Mouse (Mus musculus): ENCODE data around the gene Ehbp1l1.
"Not testable (repeated sequence)": the region's sequence is repeated elsewhere in the genome, so short reads cannot be mapped to it uniquely, and the experiment has no call there.

The Ehbp1l1 gene

DNA sequence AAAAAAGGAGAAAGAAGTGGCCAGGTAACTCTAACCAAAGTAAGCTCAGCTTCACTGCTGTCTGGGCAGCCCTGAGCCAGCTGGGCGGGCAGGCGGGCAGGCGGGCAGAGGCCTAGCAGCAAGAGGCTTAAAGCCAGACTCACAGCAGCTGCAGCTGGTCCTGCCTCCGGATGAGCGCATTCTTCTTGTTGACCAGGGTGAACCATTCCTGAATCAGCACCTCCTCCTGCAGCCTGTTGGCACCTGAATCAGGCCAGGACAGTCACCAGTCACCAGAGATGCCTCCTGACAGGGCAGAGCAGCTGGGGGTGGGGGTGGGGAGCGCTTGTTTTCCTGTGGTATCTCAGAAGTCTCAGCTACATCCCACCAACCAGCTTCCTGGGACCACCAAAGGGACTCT, 16.0 kb downstream of the Ehbp1l1 start:
- no peak for DNase-seq (ENCODE audit: low read depth, low spot score)

DNA sequence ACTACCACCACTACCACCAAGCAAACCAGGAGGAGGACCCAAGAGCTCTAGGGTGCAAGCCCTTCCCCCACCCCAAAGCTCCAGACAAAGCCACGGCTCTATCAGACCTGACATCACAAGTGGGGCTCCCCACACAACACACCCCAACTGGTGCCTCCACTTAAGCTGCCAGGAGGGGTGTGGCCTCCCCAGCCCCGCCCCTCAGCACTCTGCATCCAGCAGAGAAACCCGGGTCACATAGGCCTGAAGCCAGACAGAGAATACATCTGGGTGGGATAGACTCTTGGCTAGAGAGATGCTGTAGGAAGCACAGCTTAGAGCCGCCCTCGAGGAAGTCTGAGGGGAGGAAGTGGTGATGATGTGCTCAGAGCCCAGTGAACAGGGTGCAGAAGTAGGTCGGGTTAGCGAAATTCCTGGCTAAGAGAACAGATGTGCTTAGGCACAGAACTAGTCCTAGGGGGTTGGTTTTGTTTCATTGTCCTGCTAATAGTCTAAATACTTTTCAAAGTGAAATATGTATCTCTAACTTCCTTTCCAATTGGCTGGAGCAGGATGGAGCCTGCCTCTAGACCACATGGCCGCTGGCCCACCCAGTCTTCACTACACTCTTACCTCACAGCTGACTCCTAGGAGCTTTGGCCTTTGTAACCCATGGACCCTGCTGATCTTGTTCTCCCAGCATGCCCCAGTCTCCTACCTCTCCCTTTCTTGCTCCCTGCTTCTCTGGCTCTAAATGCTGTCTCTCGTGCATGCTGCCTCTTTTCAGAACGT, 21.1 kb downstream of the Ehbp1l1 start:
- no peak for DNase-seq (ENCODE audit: low read depth, low spot score)

DNA sequence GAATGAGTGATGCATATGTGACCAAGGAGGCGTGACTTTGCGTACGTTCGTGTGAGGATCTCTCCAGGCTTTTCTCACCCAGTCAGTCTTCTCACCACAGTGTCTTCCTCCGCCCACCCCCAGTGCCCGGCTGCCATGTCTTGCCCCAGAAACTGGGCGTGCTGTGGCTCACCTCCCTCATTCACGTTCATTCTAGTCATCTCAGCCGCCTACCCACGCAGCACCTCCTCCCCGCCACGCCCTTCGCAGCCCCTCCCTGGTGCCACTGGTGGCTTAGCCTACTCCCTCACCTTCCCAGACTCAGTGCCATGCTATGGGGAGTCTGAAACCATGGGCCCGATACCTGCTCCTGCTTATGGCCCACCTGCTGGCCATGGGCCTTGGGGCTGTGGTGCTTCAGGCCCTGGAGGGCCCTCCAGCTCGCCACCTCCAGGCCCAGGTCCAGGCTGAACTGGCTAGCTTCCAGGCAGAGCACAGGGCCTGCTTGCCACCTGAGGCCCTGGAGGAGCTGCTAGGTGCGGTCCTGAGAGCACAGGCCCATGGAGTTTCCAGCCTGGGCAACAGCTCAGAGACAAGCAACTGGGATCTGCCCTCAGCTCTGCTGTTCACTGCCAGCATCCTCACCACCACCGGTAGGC, 21.8 kb downstream of the Ehbp1l1 start, which contains the start of gene Kcnk7:
Gene Kcnk7 (plus strand): TSS at position 205 of the 638 bp plus-strand sequence.
- DNase-seq (ENCODE audit: low read depth, low spot score) = no peak

DNA sequence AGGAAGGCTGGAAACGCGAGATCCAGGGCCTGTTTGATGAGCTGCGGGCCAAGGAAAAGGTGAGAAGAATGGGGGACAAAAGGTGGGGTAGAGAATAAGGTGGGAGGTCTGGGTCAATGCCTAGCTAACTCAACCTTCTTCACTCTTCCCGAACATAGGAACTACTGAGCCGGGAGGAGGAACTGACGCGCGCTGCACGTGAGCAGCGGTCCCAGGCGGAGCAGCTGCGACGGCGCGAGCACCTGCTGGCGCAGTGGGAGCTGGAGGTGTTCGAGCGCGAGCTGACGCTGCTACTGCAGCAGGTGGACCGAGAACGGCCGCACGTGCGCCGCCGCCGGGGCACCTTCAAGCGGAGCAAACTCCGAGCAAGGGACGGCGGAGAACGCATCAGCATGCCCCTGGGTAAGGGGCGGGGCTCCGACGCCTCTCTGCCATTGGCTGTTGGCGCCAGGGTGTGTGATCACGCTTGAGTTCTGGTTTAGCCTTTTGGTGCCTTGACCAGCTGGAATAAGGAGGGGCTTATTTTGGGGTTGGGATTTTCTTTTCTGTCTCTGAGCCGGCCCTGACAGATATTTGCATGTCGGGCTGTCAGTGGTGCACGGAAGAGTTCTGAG, 30.2 kb downstream of the Ehbp1l1 start:
- DNase-seq (ENCODE audit: low read depth, low spot score) = no peak

DNA sequence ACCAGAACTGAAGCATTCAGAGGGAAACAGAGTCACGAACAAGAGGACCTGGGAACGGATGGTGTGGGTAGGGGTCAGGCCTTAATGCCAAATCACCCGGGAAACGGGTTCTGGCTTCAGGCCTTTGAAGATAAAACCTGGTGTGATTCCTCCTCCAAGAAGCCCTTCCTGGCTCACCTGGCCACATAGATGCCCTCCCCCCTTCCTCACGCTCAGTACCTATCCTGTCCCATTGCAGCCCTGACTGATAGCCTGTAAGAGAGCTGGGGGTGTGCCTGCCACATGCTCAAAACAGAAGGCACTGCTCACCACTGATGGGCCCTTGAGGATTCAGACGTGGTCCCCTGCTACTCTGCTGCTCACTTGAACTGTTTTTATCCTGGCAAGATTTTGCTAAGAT, 32.3 kb downstream of the Ehbp1l1 start:
- no peak for DNase-seq (ENCODE audit: low read depth, low spot score)

DNA sequence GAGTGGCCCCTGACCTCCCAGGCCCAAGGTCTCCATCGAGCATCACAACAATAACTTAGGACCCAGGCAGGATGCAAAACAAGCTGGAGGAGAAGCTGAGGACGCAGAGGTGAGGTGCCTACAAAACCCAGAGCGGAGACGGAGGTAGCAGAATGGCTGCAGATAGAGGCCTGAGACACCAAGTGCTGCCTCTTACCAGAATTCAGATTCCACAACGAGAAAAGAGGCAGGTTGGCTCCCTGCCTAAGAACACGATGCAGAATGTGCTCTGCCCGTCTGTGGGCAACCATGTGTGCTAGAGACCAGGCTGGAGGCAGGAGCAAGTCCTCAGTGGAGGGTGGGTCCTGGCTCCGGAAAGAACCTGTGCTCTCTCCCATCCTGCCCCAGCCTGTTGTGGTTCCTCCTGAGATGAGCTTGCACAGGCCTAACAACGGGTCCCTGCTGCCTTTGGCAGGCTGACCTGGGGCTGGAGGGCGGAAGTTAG, 33.2 kb downstream of the Ehbp1l1 start:
- DNase-seq (ENCODE audit: low read depth, low spot score) = no peak

DNA sequence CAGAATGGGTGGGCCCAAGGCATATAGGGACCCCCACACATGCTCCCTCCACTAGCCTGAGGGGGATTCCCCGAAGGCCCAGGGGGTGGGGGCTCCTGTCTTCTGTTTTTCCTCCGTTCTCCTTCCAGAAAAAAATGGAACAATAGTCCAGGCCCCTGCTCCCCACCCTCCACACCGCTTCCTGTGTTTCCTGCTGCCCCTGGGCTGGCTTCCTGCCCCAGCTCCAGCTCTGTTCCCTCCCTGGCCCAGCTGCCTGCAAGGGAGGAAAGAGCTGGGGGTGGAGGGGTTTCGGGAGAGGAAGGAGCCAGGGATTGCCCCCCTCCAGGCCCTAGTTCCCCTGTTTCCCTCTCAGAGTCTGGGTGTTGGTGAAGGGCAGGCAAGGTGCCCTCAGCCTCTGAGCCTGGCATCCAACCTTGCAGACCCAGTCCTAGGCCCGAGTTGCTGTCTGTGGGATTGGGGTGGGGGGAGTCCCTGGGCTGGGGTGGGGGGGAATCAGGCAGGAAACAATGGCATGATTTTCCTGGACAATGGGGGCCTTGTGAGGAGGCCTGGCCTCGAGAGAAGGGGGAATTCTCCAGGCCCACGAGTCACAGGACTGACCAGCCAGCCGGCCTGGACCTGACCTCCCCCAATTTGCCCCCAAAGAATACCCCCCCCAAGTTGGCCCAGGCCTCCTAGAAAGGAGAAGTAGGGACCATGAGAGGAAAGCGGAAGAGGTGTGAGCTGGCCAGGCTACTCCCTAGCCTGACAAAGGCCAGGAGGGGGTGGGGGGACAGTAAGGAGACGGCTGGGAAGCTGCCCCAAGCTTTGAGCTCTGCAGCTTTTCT, 33.8 kb downstream of the Ehbp1l1 start:
- no peak for DNase-seq (ENCODE audit: low read depth, low spot score)

DNA sequence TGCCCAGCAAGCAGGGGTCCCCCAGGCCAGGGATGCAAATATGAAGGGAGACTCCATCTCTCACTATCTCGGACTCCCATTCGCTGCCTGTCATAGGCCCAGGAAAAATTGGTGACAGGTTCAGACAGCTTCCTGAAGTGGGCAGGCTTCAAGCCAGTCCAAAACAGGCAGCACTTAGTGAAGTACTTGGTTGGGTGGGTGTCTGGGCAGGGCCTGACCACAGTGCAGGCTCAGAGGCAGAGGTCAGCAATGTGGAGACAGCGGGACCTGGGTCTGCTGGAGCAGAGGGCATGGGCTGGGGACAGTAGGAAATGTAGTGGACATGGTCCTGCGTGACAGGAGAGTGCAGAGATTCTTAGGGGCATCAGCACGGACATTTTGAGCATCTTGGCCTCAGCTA, 34.5 kb downstream of the Ehbp1l1 start:
- no peak for DNase-seq (ENCODE audit: low read depth, low spot score)

DNA sequence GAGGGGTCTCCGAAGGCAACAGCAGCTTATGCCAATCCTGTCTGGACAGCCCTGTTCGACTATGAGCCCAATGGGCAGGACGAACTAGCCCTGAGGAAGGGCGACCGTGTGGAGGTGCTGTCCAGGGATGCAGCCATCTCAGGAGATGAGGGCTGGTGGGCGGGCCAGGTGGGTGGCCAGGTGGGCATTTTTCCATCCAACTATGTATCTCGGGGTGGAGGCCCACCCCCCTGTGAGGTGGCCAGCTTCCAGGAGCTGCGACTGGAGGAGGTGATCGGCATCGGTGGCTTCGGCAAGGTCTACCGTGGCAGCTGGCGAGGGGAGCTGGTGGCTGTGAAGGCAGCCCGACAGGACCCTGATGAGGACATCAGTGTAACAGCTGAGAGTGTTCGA, 35.8 kb downstream of the Ehbp1l1 start:
- no peak for DNase-seq (ENCODE audit: low read depth, low spot score)

DNA sequence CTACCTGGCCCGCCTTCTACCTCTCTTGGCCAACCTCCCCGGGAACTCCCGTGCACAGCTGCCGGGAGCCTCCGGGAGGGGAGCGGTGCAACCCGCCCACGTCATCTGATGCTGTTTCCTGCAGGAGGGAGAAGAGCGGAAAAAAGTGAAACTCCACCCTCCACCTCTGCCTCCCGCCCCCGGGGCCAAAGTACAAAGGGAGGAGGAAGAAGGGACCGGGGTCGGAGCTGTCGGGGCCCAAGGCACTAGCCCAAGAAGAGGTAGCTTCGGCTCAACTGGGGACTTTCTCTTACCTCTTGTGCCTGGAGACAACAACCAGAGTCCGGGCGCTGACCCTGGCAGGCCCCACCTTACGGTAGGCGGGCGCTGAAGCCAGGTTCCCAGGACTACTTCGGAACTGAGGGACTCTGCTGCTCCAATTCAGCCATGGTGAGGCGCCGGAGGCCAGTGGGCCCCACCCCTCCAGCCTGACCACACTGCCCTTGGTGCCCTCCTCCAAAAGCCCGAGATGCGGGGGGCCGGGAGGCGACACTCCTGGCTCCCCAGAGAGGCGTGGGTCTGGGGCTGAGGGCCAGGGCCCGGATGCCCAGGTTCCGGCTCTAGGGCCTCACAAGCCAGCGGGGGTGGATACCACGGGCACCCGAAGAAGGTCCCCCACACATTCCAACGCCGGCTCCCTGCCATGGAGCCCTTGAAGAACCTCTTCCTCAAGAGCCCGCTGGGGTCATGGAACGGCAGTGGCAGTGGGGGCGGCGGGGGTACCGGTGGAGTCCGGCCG, 36.4 kb downstream of the Ehbp1l1 start:
- peak; percentile 76 for DNase-seq (ENCODE audit: low read depth, low spot score)

DNA sequence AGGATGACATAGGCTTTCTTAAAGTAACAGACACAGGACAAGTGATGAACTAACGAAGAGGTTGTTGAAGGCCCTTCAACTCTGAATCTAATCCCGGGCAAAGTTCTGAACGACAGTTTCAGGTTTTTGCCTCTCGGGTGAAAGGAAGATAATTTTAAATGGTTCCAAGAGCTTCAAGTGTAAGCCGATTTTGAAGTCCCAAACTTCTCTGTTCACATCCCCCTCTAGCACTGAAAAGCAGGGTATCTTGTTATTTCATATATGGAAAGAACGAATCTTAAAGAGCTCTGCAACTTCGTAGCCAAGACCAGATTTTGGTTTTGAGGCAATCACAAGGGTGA, 37.1 kb downstream of the Ehbp1l1 start:
- DNase-seq (ENCODE audit: low read depth, low spot score) = no peak

DNA sequence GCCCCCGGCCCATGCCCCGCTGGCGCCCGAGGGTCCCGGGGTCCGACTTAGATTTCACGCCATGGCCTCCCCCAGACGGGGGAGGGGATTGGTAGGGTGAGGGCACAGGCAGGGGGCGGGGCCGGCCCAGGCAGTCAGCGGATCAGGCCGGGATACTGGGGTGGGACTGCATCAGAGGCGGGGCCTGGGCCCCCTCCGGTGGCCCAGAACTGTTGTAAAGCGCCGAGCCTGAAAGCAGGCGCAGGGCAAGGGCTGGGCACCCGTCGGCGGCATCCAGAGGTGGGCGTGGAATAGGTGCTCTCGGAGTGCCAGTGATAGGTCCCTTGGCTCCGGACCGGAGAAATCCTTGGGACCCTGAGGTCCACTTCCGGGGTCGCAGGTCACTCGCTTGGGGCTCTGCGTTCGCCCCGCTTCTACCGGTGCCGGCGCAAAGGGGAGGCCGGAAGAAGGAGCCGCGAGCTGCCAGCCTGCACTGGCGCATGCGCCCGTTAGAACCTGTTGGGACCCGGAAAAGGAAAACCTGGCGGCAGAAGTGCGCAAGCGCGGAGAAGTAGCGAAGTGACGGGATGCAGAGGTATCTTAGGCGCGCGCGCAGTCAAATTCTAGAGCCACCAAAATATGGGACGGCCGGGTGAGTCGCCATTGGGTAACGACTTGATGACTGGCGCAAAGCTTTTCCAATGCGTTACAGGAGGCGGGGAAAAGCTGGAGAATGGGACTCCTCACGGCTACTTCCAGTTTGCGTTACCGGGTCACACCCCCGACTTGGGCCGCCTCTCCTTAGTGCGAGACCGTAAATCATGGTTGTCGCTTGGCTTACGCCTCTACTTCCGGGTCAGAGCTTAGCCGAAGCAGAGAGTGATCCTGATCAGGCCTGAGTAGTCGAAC, 37.7 kb downstream of the Ehbp1l1 start, which contains the start of the genes Map3k11 and Pcnx3:
Gene Map3k11 (plus strand): TSS at position 543 of the 888 bp plus-strand sequence.
Gene Pcnx3 (minus strand): TSS at position 709 of the 888 bp plus-strand sequence.
- DNase-seq (ENCODE audit: low read depth, low spot score) = peak; percentile 100

DNA sequence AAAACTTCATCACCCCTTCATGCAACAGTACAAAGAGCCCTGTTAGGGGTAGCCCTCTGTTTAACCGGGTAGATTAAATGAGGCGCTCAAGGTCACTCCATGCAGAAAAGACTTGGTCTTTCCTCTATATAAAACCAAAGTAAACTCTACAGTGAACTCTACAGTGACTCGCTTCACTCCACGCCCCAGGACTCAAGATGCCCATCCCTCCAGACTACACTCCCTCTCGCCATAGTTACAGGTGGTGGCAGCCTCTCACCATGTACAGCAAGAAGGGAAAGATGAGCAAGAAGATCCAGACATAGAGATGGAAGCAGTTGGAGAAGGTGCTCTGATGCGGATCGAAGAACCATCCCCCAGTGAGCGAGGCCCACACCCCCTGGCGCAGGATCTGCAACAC, 38.4 kb downstream of the Ehbp1l1 start:
- no peak for DNase-seq (ENCODE audit: low read depth, low spot score)

DNA sequence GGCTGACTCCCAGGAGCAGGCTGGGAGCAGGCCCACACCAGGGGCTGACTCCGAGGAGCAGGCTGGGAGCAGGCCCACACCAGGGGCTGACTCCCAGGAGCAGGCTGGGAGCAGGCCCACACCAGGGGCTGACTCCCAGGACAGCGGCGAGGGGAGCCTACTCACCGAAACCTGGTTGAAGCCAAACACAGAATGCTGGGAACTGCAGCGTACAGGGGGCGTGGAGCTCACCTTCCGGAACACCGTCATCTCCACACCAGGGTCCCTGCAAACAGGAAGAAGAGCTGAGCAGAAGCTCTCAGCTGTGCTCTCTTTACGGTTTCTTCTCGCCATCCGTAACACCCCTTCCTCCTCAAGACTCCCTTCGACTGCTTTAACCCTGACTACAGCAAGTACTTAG, 39.2 kb downstream of the Ehbp1l1 start:
- not testable (repeated sequence) for DNase-seq (ENCODE audit: low read depth, low spot score)

DNA sequence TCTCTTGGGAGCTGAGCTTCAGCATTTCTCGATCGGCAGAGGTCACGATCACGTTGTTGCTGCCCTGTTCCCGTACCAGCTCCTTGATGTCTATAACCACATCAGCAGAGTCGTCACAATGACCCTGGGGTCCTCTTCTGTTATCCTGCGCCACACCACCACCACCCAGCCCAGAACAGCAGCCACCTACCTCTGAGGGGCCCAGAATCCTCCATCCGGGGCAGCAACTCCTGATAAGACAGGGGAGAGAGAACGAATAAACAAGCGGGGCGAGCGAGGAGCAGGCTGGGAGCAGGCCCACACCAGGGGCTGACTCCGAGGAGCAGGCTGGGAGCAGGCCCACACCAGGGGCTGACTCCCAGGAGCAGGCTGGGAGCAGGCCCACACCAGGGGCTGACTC, 39.7 kb downstream of the Ehbp1l1 start:
- DNase-seq (ENCODE audit: low read depth, low spot score) = no peak

DNA sequence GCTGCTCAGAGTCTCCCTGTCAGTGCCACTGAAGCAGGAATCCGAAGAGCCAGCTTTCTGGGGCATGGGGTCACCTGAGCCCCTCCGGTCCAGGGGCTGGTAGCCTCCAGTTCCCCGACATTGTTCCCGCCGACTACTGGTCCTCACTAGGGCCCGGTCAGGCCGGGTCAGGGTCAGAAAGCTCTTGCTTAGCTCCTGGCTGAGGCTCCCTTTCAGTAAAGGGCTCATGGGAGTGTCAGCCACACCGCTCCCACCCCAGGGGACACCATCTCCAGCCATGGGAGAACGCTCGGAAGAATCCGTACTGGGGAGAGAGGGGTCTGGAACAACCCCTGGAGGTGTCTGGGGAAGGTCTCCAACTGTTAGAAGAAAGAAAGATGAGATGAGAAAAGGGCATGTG, 40.3 kb downstream of the Ehbp1l1 start:
- DNase-seq (ENCODE audit: low read depth, low spot score) = no peak

DNA sequence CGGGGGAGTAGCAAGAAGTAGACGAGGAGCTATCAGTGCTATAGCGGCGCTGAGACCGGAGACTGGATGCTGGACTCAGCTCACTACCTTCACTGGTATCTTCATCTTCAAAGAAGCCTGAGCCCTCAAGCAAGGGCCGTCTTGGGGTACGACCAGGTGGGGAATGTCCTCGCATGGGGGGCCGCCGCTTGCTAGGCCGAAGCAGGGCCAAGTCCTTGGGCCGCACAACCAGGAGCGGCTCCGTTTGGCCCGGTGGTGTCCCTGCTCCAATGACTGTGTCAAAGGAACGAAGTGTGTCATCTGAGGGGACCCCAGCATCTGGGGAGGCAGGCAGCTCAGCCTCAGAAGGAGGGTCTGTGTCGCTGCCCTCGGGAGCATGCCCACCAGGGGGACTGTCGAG, 40.7 kb downstream of the Ehbp1l1 start:
- DNase-seq (ENCODE audit: low read depth, low spot score) = no peak

DNA sequence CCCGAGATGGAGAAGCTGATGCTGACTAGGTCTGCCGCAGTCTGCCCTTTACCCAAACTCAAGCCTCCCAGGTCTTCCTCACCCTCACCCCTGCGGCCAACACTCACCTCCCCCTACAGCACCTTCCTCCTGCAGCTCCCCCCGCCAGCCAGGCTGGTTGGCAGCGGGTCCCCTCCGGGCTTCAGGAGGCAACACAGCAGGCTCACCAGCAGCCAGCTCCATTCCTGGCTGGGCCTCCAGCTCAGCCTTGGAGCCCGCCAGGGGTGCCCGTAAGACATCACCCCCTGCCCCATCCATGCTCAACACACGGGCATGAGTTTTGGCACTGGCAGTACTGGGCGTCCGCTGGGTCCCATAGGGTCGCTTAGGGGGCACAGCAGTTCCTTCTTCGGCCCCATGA, 41.1 kb downstream of the Ehbp1l1 start:
- no peak for DNase-seq (ENCODE audit: low read depth, low spot score)

DNA sequence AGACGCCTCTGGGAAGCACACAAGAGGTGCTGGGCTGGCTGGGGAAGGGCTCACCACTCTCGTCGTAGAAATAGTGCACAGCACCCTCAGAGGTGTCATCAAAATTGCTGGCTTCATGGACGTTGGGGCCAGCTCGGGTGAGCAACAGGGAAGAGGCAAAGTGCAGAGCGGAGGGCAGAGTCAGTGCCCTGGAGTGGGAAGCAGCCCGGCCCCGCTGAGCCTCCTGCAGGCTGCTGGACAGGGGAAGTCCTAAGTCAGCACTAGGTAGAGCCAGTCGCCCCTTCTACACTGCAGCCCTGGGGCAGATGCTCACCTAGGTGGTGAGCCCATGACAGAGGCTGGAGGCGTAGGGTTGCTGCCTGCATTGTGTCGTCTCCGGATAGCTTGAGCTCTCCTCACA, 41.9 kb downstream of the Ehbp1l1 start:
- DNase-seq (ENCODE audit: low read depth, low spot score) = no peak

DNA sequence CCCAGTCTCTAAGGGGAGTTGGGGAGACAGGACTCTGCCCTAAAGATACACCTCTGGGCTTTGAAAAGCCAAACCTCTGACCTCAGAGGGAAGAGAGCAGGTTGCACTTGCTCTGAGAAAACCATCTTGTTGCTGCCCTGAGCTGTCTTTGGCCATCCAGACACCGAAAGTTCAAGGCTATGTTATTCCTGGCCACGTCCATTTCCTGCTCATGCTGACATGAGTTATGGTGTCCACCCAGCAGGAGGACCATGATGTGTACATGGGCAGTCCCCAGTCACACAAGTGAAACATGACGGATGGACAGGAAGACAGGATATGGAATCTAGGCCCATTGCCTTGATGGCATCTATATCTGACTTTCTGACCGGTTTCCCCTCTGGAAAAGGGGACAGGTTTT, 45.7 kb downstream of the Ehbp1l1 start:
- DNase-seq (ENCODE audit: low read depth, low spot score) = no peak

All from telencephalon, adult 2 months (tissue).